8 mouse cellular contexts compared by ENCODE assay signal in the genomic region with DNA sequence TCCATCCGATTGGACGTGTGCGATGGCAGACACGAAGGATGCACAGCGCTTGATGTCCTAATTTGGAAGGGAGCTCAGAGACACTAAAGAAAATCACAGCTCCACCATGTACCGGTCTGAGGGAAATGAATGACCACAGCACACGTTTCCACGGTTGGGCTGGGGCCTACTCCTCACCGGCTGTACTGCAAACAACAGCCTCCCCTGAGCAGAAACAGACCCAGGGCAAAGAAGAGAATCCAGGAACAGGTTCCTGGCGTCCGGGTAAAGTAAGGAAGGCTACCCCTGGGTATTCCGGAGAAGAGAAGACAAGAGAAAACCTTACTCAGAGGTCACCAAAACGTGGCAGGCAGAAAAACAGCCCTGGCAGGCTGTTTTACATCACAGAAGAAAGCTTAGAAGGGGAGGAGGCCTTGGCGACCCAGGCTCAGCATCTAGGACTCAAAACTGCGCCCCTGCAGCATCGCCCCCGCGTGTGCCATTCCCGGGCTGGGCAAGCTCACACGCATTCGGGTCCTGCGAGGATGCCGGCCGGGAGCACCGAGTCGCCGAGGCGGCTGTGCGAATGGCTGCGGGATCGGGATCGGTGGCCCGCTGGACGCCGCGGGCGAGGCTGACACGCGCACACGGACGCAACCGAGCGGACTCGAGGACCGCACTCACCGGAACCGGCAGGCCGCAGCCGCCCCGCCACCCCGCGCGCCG. TPM values are rescaled to one million over a fixed set of nuclear protein-coding genes. Genes with fewer than 3 reads are reported as not detected.
DNase-seq lines count a peak whose midpoint lies in the region; ATAC-seq and TF ChIP-seq lines count a peak whose summit lies in the region.

No protein-coding gene starts in this region.

- H3K4me1 ChIP-seq in heart, embryonic 14.5 days (ENCODE audit: control insufficient read depth in 2 of 2, insufficient read depth in 2 of 2, low read length in 2 of 2), result peaks cover 9 to 13% of the 10 kb centered on the region in 2 experiments
- H3K4me1 ChIP-seq in E14TG2a.4 (replicated peaks; ENCODE audit: low read depth, low read length), result peaks cover 64% of the 10 kb centered on the region
- H3K4me1 ChIP-seq in hindbrain, embryonic 11.5 days (replicated peaks; ENCODE audit: control insufficient read depth, insufficient read depth, low read length), result no peaks in the 10 kb centered on the region
- peaks cover 18% of the 10 kb centered on the region for H3K4me1 ChIP-seq in liver, embryonic 12.5 days
- peaks cover 11% of the 10 kb centered on the region for H3K4me1 ChIP-seq in olfactory bulb, adult 2 months (ENCODE audit: control insufficient read depth, insufficient read depth, low read length)

- TF ChIP-seq CTCF in E14TG2a.4 (conservative IDR thresholded peaks at IDR 0.05; ENCODE audit: low read length), result no peak
- TF ChIP-seq CTCF in olfactory bulb, adult 2 months (IDR thresholded peaks at IDR 0.05; ENCODE audit: insufficient read depth, low read depth, low read length), result no peak

- H3K36me3 ChIP-seq in heart, embryonic 14.5 days (ENCODE audit: control insufficient read depth, insufficient read depth, low read length), result no peaks in the 10 kb centered on the region
- H3K36me3 ChIP-seq in E14TG2a.4 (ENCODE audit: insufficient read depth, low read length), result peaks cover 24% of the 10 kb centered on the region
- H3K36me3 ChIP-seq in hindbrain, embryonic 11.5 days (ENCODE audit: control insufficient read depth, insufficient read depth, low read length), result no peaks in the 10 kb centered on the region
- no peaks in the 10 kb centered on the region for H3K36me3 ChIP-seq in liver, embryonic 12.5 days

- peak overlapping the region; percentile 36 to 74 for H3K27ac ChIP-seq in heart, embryonic 14.5 days (replicated peaks in 1 of 2; ENCODE audit: control insufficient read depth in 1 of 2, insufficient read depth in 1 of 2, low read depth in 2 of 2, low read length in 2 of 2)
- peak overlapping the region; percentile 79 for H3K27ac ChIP-seq in hindbrain, embryonic 11.5 days (ENCODE audit: low read depth, low read length)
- no peak overlapping the region for H3K27ac ChIP-seq in liver, embryonic 12.5 days
- H3K27ac ChIP-seq in olfactory bulb, adult 2 months (ENCODE audit: insufficient read depth, low read depth, low read length), result peak overlapping the region; percentile 89

- no peak for TF ChIP-seq POLR2A in olfactory bulb, adult 2 months (IDR thresholded peaks at IDR 0.05; ENCODE audit: insufficient read depth, low read depth, low read length)

- H3K27me3 ChIP-seq in heart, embryonic 14.5 days (ENCODE audit: control insufficient read depth, insufficient read depth, low read length), result no peaks in the 10 kb centered on the region
- H3K27me3 ChIP-seq in E14TG2a.4 (ENCODE audit: insufficient read depth, low read length), result peaks cover 22% of the 10 kb centered on the region
- H3K27me3 ChIP-seq in hindbrain, embryonic 11.5 days (ENCODE audit: control insufficient read depth, insufficient read depth, low read length), result no peaks in the 10 kb centered on the region
- H3K27me3 ChIP-seq in liver, embryonic 12.5 days (replicated peaks), result peaks cover 36% of the 10 kb centered on the region

- DNase-seq in heart, postnatal 10 days, result no peak
- peak; percentile 74 for DNase-seq in embryo, embryonic 10.5 days (ENCODE audit: low spot score)
- DNase-seq in hindbrain, embryonic 11.5 days (ENCODE audit: low spot score), result peak; percentile 73
- no peak for DNase-seq in spleen, postnatal 10 days (ENCODE audit: low spot score in 2 of 2)

- under 1% methylated on average over 54 of the region's 54 CpGs for WGBS in heart, embryonic 14.5 days
- under 1% methylated on average over 54 of the region's 54 CpGs for WGBS in hindbrain, embryonic 11.5 days
- 3% methylated on average over 54 of the region's 54 CpGs for WGBS in liver, embryonic 12.5 days (ENCODE audit: insufficient replicate concordance)
- WGBS in olfactory bulb, adult 2 months, result under 1% methylated on average over 52 of the region's 54 CpGs

- ATAC-seq in heart, embryonic 14.5 days (ENCODE audit: insufficient number of reproducible peaks, insufficient read depth, low FRiP score, low read depth), result peak; percentile 45; the same call in 1 of the 2 replicates
- peak; percentile 81 for ATAC-seq in hindbrain, embryonic 11.5 days (ENCODE audit: low FRiP score)
- ATAC-seq in liver, embryonic 12.5 days, result peak; percentile 45; the same call in 1 of the 2 replicates

- no peaks in the 10 kb centered on the region for H3K9me3 ChIP-seq in heart, embryonic 14.5 days (ENCODE audit: control insufficient read depth, low read length)
- no peaks in the 10 kb centered on the region for H3K9me3 ChIP-seq in E14TG2a.4 (ENCODE audit: low read length)
- H3K9me3 ChIP-seq in hindbrain, embryonic 11.5 days (ENCODE audit: control insufficient read depth, low read length), result no peaks in the 10 kb centered on the region
- no peaks in the 10 kb centered on the region for H3K9me3 ChIP-seq in liver, embryonic 12.5 days (replicated peaks)

- H3K4me2 ChIP-seq in heart, embryonic 14.5 days (ENCODE audit: low read length), result peak overlapping the region; percentile 87
- peak overlapping the region; percentile 55 for H3K4me2 ChIP-seq in hindbrain, embryonic 11.5 days (replicated peaks; ENCODE audit: low read depth, low read length)
- peak overlapping the region; percentile 94 for H3K4me2 ChIP-seq in liver, embryonic 12.5 days

- H3K9ac ChIP-seq in heart, embryonic 14.5 days (ENCODE audit: low read length), result peak overlapping the region; percentile 86
- H3K9ac ChIP-seq in hindbrain, embryonic 11.5 days (ENCODE audit: low read depth, low read length), result peak overlapping the region; percentile 80
- peak overlapping the region; percentile 75 for H3K9ac ChIP-seq in liver, embryonic 12.5 days

- intact Hi-C loops in heart, postnatal 10 days (cut with DNase I), result no loop called here

- H3K4me3 ChIP-seq in heart, embryonic 14.5 days (ENCODE audit: control insufficient read depth in 1 of 2, insufficient read depth in 1 of 2, low read depth in 1 of 2, low read length in 2 of 2), result peak overlapping the region; percentile 77 to 92
- H3K4me3 ChIP-seq in E14TG2a.4 (replicated peaks; ENCODE audit: low read length), result peak overlapping the region; percentile 94
- peak overlapping the region; percentile 69 for H3K4me3 ChIP-seq in hindbrain, embryonic 11.5 days (ENCODE audit: low read depth, low read length)
- H3K4me3 ChIP-seq in liver, embryonic 12.5 days, result peak overlapping the region; percentile 79
- peak overlapping the region; percentile 99 for H3K4me3 ChIP-seq in olfactory bulb, adult 2 months (ENCODE audit: insufficient read depth, low read depth, low read length)

RNA-seq across cellular contexts. Expression of gene Zmat3, which starts 0.8 kb away (rescaled TPM):
- 4.9 TPM in 2 replicates for polyA plus RNA-seq in heart, embryonic 14.5 days (2014; fragmentation: Nextera tagmentation; extraction: Ambion mirVana)
- 10 to 100 TPM; 11.2 to 12.1 TPM for total RNA-seq in heart, postnatal 10 days (2021)
- polyA plus RNA-seq in hindbrain, embryonic 11.5 days (2014; fragmentation: Nextera tagmentation; extraction: Ambion mirVana), result 10.7 and 11.6 TPM in 2 replicates
- 0.82 and 0.91 TPM in 2 replicates for polyA plus RNA-seq in liver, embryonic 12.5 days (2016; fragmentation: Nextera tagmentation; extraction: Ambion mirVana)
- not detected in 2 replicates for polyA plus RNA-seq in olfactory bulb, adult 2 months (2012; ENCODE audit: insufficient read depth, insufficient read length, low replicate concordance, missing spikeins)

RNA-seq across cellular contexts. Expression of gene Pik3ca, which starts 32.5 kb away (rescaled TPM):
- polyA plus RNA-seq in heart, embryonic 14.5 days (2014; fragmentation: Nextera tagmentation; extraction: Ambion mirVana), result 14.1 and 17.0 TPM in 2 replicates
- total RNA-seq in heart, postnatal 10 days (2021), result 10 to 100 TPM; 48.6 to 57.2 TPM
- polyA plus RNA-seq in hindbrain, embryonic 11.5 days (2014; fragmentation: Nextera tagmentation; extraction: Ambion mirVana), result 17.8 and 21.6 TPM in 2 replicates
- polyA plus RNA-seq in liver, embryonic 12.5 days (2016; fragmentation: Nextera tagmentation; extraction: Ambion mirVana), result 4.6 and 5.6 TPM in 2 replicates
- not detected in 2 replicates for polyA plus RNA-seq in olfactory bulb, adult 2 months (2012; ENCODE audit: insufficient read depth, insufficient read length, low replicate concordance, missing spikeins)

Comparison
In these comparisons a context has a peak if more than half of its experiments do, and no peak if none do; other contexts are left out.
1. DNase-seq: peak in embryo, embryonic 10.5 days (single experiment) and hindbrain, embryonic 11.5 days (single experiment); none in heart, postnatal 10 days (0 of 2) and spleen, postnatal 10 days (0 of 2).
2. Peak in every context shown above with its lines, with median percentiles within 50 percentile points of each other: ATAC-seq, H3K4me2 ChIP-seq, H3K4me3 ChIP-seq and H3K9ac ChIP-seq.